Mouse (Mus musculus): ENCODE data around the gene Cckar.

DNA sequence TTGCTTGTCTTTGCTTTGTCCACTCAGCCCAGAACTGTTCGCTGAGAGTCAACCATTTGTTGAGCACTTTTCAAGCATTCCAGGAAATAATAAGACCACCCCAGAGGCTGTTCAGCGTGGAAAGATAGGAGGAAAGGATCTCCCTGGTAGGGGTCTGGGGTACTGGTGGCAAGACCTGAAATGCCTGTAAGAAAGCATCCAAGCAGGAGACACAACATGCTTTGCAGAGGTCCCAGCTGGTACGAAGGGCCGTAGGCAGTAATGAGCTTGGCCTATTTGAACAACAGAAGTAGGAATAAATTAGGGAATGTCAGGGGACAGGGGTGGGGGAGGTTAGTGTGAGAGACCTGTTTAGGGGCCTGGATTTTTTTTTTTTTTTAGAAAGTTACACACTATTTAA lies 686 bp upstream of the Cckar start:
- TF ChIP-seq EP300 (IDR thresholded peaks at IDR 0.05) (no peak), CTCF (IDR thresholded peaks at IDR 0.05) (no peak)

Measured in lung, postnatal 0 days (tissue).